Mouse (Mus musculus) embryo, embryonic 11.5 days (tissue): Measurements from ENCODE around the gene Olfr96.

ENCODE experiments used
- DNase-seq: peaks from one replicate; pipeline ENCODE4 v3.0.0-alpha.2; 2012; ENCODE audit warnings: low read depth, low spot score

The Olfr96 gene

GRCm38 (mm10) chr17:37270702-37271092, 50.8 kb downstream of the Olfr96 start:
- DNase-seq, result no peak

GRCm38 (mm10) chr17:37275626-37276248, 55.8 kb downstream of the Olfr96 start:
- no peak for DNase-seq
